Mouse (Mus musculus) stomach, embryonic 16.5 days (tissue): ENCODE results near the gene Agps. TPM values are rescaled to one million over a fixed set of nuclear protein-coding genes. Genes with fewer than 3 reads are reported as not detected.

Experiments
- ATAC-seq: fragments of 200-750 bp; cut with Nextera tagmentation; 2 replicates; pipeline ENCODE4 v1.8.0; 2017; ENCODE audit warnings: moderate number of reproducible peaks, moderate TSS enrichment; ENCODE audit not compliant: insufficient read depth, low FRiP score
- H3K27ac ChIP-seq: fragments of 300-500 bp; sonication (generic); 2 replicates; pipeline ENCODE4 v1.5.1; 2014; ENCODE audit warnings: low read length
- H3K27me3 ChIP-seq: fragments of 300-500 bp; sonication (generic); 2 replicates; pipeline ENCODE4 v1.6.1; 2014; ENCODE audit warnings: low read length, control low read depth, mixed read lengths; ENCODE audit not compliant: control insufficient read depth, insufficient read depth
- H3K36me3 ChIP-seq: fragments of 300-500 bp; sonication (generic); 2 replicates; pipeline ENCODE4 v1.6.1; 2014; ENCODE audit warnings: low read length; ENCODE audit not compliant: control insufficient read depth, insufficient read depth
- H3K4me1 ChIP-seq: fragments of 300-500 bp; sonication (generic); 2 replicates; pipeline ENCODE4 v1.6.1; 2014; ENCODE audit warnings: low read length, control low read depth, mixed read lengths; ENCODE audit not compliant: control insufficient read depth, insufficient read depth
- H3K4me2 ChIP-seq: fragments of 300-500 bp; sonication (generic); 2 replicates; pipeline ENCODE4 v1.6.1; 2014; ENCODE audit warnings: low read depth, low read length, mixed read lengths
- H3K4me3 ChIP-seq: fragments of 300-500 bp; sonication (generic); replicated peaks from 2 replicates; pipeline ENCODE4 v1.5.1; 2014; ENCODE audit warnings: mild to moderate bottlenecking, low read length
- H3K9ac ChIP-seq: fragments of 300-500 bp; sonication (generic); 2 replicates; pipeline ENCODE4 v1.6.1; 2014; ENCODE audit warnings: low read length
- H3K9me3 ChIP-seq: fragments of 300-500 bp; sonication (generic); replicated peaks from 2 replicates; pipeline ENCODE4 v1.6.1; 2016; ENCODE audit warnings: low read length, control low read depth; ENCODE audit not compliant: control insufficient read depth
- WGBS: fragments of 180-500 bp; shearing (Covaris S2); extraction: QIAGEN DNeasy Blood & Tissue Kit; methylation state at CpG from one replicate; pipeline ENCODE4 v1.1.7; 2014; 5-methylcytosine and 5-hydroxymethylcytosine counted together
- polyA plus RNA-seq: library from polyadenylated mRNA; unstranded; fragments of >200 nt; fragmentation: Nextera tagmentation; extraction: Ambion mirVana; gene quantifications from 2 replicates; pipeline ENCODE4 v1.2.1, GENCODE M21; 2015

Gene Agps
- polyA plus RNA-seq, result 25.6 and 28.1 TPM in 2 replicates

- Histone ChIP-seq H3K9me3 (no peaks in the 10 kb centered on the region), H3K36me3 (no peaks in the 10 kb centered on the region), H3K4me1 (peaks cover 13% of the 10 kb centered on the region), H3K4me3 (peak within 1 kb of the TSS; percentile 90), H3K9ac (peak within 1 kb of the TSS; percentile 88), H3K4me2 (peak within 1 kb of the TSS; percentile 81), H3K27ac (peak within 1 kb of the TSS; percentile 78), H3K27me3 (no peaks in the 10 kb centered on the region)
- WGBS, result under 1% methylated on average over 84 of the region's 86 CpGs
- peak; percentile 96 for ATAC-seq
Observed at GRCm38 (mm10) chr2:75831881-75832633, at the start of gene Agps. Gene Agps (plus strand): TSS chr2:75832177.

GRCm38 (mm10) chr2:75786075-75786474, 45.9 kb upstream of the Agps start:
- Histone ChIP-seq H3K4me1 (no peaks in the 10 kb centered on the region), H3K4me2 (no peak overlapping the region), H3K27me3 (no peaks in the 10 kb centered on the region), H3K27ac (no peak overlapping the region), H3K9ac (no peak overlapping the region), H3K36me3 (no peaks in the 10 kb centered on the region), H3K9me3 (no peaks in the 10 kb centered on the region), H3K4me3 (no peak overlapping the region)
- WGBS, result 21% methylated on average over 6 of the region's 6 CpGs
- ATAC-seq, result no peak

- Histone ChIP-seq H3K27me3 (no peaks in the 10 kb centered on the region), H3K4me3 (no peak overlapping the region), H3K9me3 (no peaks in the 10 kb centered on the region), H3K9ac (no peak overlapping the region), H3K27ac (no peak overlapping the region), H3K4me1 (no peaks in the 10 kb centered on the region), H3K4me2 (no peak overlapping the region), H3K36me3 (no peaks in the 10 kb centered on the region)
- 64% methylated on average over 3 of the region's 3 CpGs for WGBS
- ATAC-seq, result no peak
Observed at GRCm38 (mm10) chr2:75788511-75788910, 43.5 kb upstream of the Agps start.

- WGBS, result 44% methylated on average over 14 of the region's 14 CpGs
- Histone ChIP-seq H3K4me2 (no peak overlapping the region), H3K4me1 (no peaks in the 10 kb centered on the region), H3K9me3 (no peaks in the 10 kb centered on the region), H3K9ac (no peak overlapping the region), H3K4me3 (no peak overlapping the region), H3K36me3 (no peaks in the 10 kb centered on the region), H3K27me3 (no peaks in the 10 kb centered on the region), H3K27ac (no peak overlapping the region)
- ATAC-seq, result no peak
Observed at GRCm38 (mm10) chr2:75789959-75790523, 41.9 kb upstream of the Agps start.

GRCm38 (mm10) chr2:75791561-75792308, 40.2 kb upstream of the Agps start:
- Histone ChIP-seq H3K4me2 (no peak overlapping the region), H3K9ac (no peak overlapping the region), H3K9me3 (no peaks in the 10 kb centered on the region), H3K4me3 (no peak overlapping the region), H3K27ac (no peak overlapping the region), H3K27me3 (no peaks in the 10 kb centered on the region), H3K36me3 (no peaks in the 10 kb centered on the region), H3K4me1 (no peaks in the 10 kb centered on the region)
- no peak for ATAC-seq
- 75% methylated on average over 18 of the region's 18 CpGs for WGBS

GRCm38 (mm10) chr2:75792377-75793203, 39.4 kb upstream of the Agps start:
- no peak for ATAC-seq
- WGBS, result 53% methylated on average over 12 of the region's 12 CpGs

GRCm38 (mm10) chr2:75796181-75796580, 35.8 kb upstream of the Agps start:
- no peak overlapping the region for H3K9ac ChIP-seq
- no peaks in the 10 kb centered on the region for H3K4me1 ChIP-seq
- no peaks in the 10 kb centered on the region for H3K27me3 ChIP-seq
- no peaks in the 10 kb centered on the region for H3K36me3 ChIP-seq
- no peak overlapping the region for H3K4me3 ChIP-seq
- H3K4me2 ChIP-seq, result no peak overlapping the region
- H3K9me3 ChIP-seq, result no peaks in the 10 kb centered on the region
- 57% methylated on average over 2 of the region's 2 CpGs for WGBS
- ATAC-seq, result no peak
- H3K27ac ChIP-seq, result no peak overlapping the region

More at GRCm38 (mm10) chr2:75792377-75793203, 39.4 kb upstream of the Agps start:
- no peak overlapping the region for H3K4me2 ChIP-seq
- H3K4me3 ChIP-seq, result no peak overlapping the region
- no peak overlapping the region for H3K27ac ChIP-seq
- H3K9me3 ChIP-seq, result no peaks in the 10 kb centered on the region
- no peak overlapping the region for H3K9ac ChIP-seq
- H3K4me1 ChIP-seq, result no peaks in the 10 kb centered on the region
- no peaks in the 10 kb centered on the region for H3K27me3 ChIP-seq
- H3K36me3 ChIP-seq, result no peaks in the 10 kb centered on the region

- Histone ChIP-seq H3K4me1 (peaks cover 3% of the 10 kb centered on the region; the same call in 1 of the 2 replicates), H3K27ac (no peak overlapping the region), H3K4me3 (no peak overlapping the region), H3K27me3 (no peaks in the 10 kb centered on the region), H3K36me3 (no peaks in the 10 kb centered on the region), H3K4me2 (no peak overlapping the region), H3K9ac (no peak overlapping the region), H3K9me3 (no peaks in the 10 kb centered on the region)
- WGBS, result 75% methylated on average over 4 of the region's 4 CpGs
- ATAC-seq, result no peak
Observed at GRCm38 (mm10) chr2:75798434-75798970, 33.5 kb upstream of the Agps start.
